Mouse (Mus musculus) thymus, adult 2 months (tissue): ENCODE results near the gene Zfp473. TPM values are rescaled to one million over a fixed set of nuclear protein-coding genes. Genes with fewer than 3 reads are reported as not detected.
"Not testable (repeated sequence)": the region's sequence is repeated elsewhere in the genome, so short reads cannot be mapped to it uniquely, and the experiment has no call there.

ENCODE experiments used
- DNase-seq: peaks from one replicate; pipeline ENCODE4 v3.0.0; 2021
- H3K27ac ChIP-seq: fragments of 200-500 bp; 2 replicates; pipeline ENCODE4 v1.5.1; 2012; ENCODE audit warnings: low read length, control low read depth; ENCODE audit not compliant: control insufficient read depth, insufficient read depth
- H3K27me3 ChIP-seq: fragments of 200-500 bp; 2 replicates; pipeline ENCODE4 v1.6.1; 2012; ENCODE audit warnings: mild to moderate bottlenecking, low read length, moderate library complexity, mixed read lengths; ENCODE audit not compliant: control insufficient read depth, insufficient read depth
- H3K36me3 ChIP-seq: fragments of 200-500 bp; 2 replicates; pipeline ENCODE4 v1.6.1; 2012; ENCODE audit warnings: mild to moderate bottlenecking, low read length, moderate library complexity; ENCODE audit not compliant: control insufficient read depth, insufficient read depth
- H3K4me1 ChIP-seq: fragments of 200-500 bp; replicated peaks from 2 replicates; pipeline ENCODE4 v1.6.1; 2012; ENCODE audit warnings: low read length; ENCODE audit not compliant: control insufficient read depth, insufficient read depth
- H3K4me3 ChIP-seq: fragments of 200-500 bp; 2 replicates; pipeline ENCODE4 v1.5.1; 2012; ENCODE audit warnings: mild to moderate bottlenecking, low read length, control low read depth, moderate library complexity; ENCODE audit not compliant: control insufficient read depth, insufficient read depth
- CTCF ChIP-seq: fragments of 200-500 bp; IDR thresholded peaks from 2 replicates; pipeline ENCODE4 v1.5.1; 2012; ENCODE audit warnings: mild to moderate bottlenecking, control low read depth, low read length, moderate library complexity, borderline replicate concordance; ENCODE audit not compliant: control insufficient read depth, poor library complexity, insufficient read depth; ENCODE audit errors: extremely low read depth
- POLR2A ChIP-seq: fragments of 200-500 bp; IDR thresholded peaks from 2 replicates; pipeline ENCODE4 v1.6.1; 2012; ENCODE audit warnings: mild to moderate bottlenecking, low read length, control low read depth, moderate library complexity; ENCODE audit not compliant: control insufficient read depth, poor library complexity, insufficient read depth; ENCODE audit errors: extremely low read depth
- WGBS: fragments of 180-500 bp; shearing (Covaris S2); methylation state at CpG from one replicate; pipeline ENCODE4 v1.1.7; 2018; 5-methylcytosine and 5-hydroxymethylcytosine counted together
- polyA plus RNA-seq: library from polyadenylated mRNA; depleted of rRNA; stranded (reverse); fragments of >200 nt; gene quantifications from 2 replicates; pipeline ENCODE4 v1.2.3, GENCODE M21; 2012; rRNA removed

The Zfp473 gene
- polyA plus RNA-seq = 1.1 TPM in 2 replicates

DNA sequence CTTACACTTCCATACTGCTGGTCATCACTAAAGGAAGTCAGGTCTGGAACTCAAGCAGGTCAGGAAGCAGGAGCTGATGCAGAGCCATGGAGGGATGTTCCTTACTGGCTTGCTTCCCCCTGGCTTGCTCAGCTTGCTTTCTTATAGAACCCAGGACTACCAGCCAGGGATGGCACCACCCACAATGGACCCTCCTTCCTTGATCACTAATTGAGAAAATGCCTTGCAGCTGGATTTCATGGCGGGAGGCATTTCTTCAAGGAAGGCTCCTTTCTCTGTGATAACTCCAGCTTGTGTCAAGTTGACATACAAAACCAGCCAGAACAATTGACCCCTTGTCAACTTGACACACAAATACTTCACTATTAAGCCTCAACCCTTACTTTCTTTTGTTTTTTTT lies at the start of gene Zfp473:
Gene Zfp473, minus strand, starts transcription at position 101 of the 400 bp plus-strand sequence.
- DNase-seq, H3K4me1 ChIP-seq, H3K27ac ChIP-seq, H3K4me3 ChIP-seq, H3K27me3 ChIP-seq: not testable (repeated sequence)
- WGBS = 100% methylated on average over 1 of the region's 1 CpGs
- H3K36me3 ChIP-seq = peaks cover 34% of the 10 kb centered on the region

DNA sequence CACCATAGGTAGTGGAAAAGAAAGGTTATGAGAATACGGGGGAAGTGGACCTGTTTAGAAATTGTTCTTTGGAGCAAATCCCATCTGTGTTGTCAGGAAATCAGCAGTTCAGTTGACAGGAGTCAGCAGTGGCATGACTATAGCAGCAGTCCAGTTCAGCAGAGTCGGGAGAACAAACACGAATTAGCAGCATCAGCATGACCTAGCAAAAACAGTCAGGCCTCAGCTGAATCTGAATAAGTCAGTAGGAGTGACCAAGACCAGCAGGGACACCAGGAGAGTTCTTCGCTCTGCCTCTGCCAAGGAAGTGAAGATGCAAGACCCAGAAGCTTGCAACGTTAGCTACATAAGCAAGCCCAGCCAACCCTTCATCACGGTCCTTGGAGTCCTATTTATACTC lies 41.9 kb upstream of the Zfp473 start:
- 80% methylated on average over 6 of the region's 6 CpGs for WGBS
- Histone ChIP-seq H3K4me1 (no peaks in the 10 kb centered on the region), H3K36me3 (no peaks in the 10 kb centered on the region), H3K27me3 (no peaks in the 10 kb centered on the region), H3K27ac (no peak overlapping the region), H3K4me3 (no peak overlapping the region)
- TF ChIP-seq POLR2A (no peak), CTCF (no peak)
- no peak for DNase-seq

DNA sequence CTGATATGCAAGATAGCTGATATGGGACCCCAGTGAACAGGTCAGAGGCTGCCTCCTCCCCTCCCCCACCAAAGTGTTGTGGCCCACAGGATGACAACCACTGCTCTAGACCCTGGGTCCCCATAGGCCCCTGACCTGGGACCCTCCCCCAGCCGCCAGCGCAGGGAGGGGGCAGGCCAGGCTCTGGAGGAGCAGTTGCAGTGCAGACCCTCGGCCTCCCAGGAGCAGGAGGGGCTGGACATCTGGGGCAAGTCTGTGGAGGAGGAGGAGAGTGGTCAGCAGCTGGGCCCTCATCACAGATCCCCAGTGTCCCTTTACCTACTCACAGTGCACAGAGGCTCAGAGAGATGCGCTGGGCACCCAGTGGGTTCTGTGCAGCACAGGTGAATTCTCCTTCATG lies 39.2 kb upstream of the Zfp473 start:
- no peak overlapping the region for H3K27ac ChIP-seq
- H3K4me1 ChIP-seq = no peaks in the 10 kb centered on the region
- 74% methylated on average over 4 of the region's 4 CpGs for WGBS
- H3K36me3 ChIP-seq = no peaks in the 10 kb centered on the region
- no peak for TF ChIP-seq CTCF
- TF ChIP-seq POLR2A = no peak
- H3K4me3 ChIP-seq = no peak overlapping the region
- H3K27me3 ChIP-seq = no peaks in the 10 kb centered on the region
- DNase-seq = no peak

DNA sequence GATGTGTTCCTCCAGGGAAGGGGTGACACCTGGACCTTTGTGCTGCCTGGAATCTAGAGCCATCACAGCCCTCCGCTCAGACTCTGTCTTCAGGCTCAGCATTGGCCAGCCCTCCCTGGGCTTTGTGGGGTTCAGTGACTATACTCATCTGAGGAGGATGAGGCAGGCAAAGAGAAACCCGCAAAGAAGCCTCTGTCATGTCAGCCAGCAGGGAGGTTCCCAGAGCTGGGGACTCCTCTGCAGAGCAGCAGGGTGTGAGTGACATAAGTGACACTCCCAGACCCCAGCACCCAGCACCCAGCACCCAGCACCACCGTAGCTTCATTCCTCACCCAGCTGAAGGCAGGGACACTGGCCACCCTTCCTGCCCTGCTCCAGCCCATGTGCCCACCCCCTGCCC lies 38.7 kb upstream of the Zfp473 start:
- WGBS = 80% methylated on average over 3 of the region's 3 CpGs
- Histone ChIP-seq H3K36me3 (no peaks in the 10 kb centered on the region), H3K4me1 (no peaks in the 10 kb centered on the region), H3K27ac (no peak overlapping the region), H3K4me3 (no peak overlapping the region), H3K27me3 (no peaks in the 10 kb centered on the region)
- no peak for DNase-seq
- TF ChIP-seq POLR2A (no peak), CTCF (no peak)

DNA sequence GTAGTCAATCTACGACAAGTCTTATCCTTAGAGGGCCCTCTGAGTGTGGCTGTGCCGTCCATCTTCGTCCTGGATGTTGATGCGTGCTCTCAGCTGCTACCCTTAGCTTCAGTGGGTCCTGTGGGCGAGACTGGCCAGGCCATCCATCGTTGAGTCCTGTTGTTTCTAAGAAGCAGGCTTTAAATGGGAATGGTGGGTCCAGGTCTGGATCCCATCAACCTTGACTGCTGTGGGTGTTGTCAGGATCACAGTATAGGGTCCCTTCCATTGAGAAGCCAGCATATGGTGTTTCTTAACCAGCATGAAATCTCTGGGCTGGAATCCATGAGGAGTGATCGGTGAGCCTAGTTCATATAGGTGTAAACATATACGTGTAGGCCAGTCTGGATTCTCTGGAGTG lies 29.3 kb upstream of the Zfp473 start:
- Histone ChIP-seq H3K4me1 (no peaks in the 10 kb centered on the region), H3K27ac (no peak overlapping the region), H3K4me3 (no peak overlapping the region), H3K36me3 (peaks cover 6% of the 10 kb centered on the region; the same call in 1 of the 2 replicates), H3K27me3 (no peaks in the 10 kb centered on the region)
- 94% methylated on average over 8 of the region's 8 CpGs for WGBS
- no peak for DNase-seq
- TF ChIP-seq CTCF = no peak

DNA sequence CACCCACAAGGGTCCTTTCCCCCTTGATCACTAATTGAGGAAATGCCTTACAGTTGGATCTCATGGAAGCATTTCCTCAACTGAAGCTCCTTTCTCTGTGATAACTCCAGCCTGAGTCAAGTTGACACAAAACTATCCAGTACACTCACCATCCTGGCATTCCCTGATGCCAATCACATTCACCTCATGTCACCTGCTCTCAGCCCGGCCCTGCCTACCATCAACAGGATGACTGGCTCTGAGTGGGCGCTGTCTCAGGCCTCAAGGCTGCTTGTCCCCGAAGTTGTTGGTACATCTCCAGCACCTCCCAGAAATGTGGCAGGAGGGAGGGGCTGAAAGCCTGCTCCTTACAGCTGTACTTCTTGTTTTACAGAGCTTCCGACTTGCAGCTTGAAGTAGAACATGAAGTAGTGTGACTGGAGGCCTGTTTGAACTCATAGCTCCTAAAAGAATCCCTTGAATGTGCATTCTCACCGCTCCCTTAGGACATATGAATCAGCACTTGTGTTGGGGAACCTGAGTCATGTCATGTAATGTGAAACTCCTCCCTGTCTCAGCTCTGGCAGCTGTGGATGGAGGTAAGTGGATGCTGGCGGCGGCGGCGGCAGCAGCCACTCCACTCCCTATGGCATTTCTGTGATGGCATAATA lies 26.1 kb upstream of the Zfp473 start:
- no peaks in the 10 kb centered on the region for H3K27me3 ChIP-seq
- H3K4me1 ChIP-seq = peaks cover 12% of the 10 kb centered on the region
- 91% methylated on average over 9 of the region's 9 CpGs for WGBS
- DNase-seq = no peak
- no peak for TF ChIP-seq POLR2A
- TF ChIP-seq CTCF = no peak
- no peak overlapping the region for H3K4me3 ChIP-seq
- H3K27ac ChIP-seq = no peak overlapping the region
- peaks cover 11% of the 10 kb centered on the region for H3K36me3 ChIP-seq

DNA sequence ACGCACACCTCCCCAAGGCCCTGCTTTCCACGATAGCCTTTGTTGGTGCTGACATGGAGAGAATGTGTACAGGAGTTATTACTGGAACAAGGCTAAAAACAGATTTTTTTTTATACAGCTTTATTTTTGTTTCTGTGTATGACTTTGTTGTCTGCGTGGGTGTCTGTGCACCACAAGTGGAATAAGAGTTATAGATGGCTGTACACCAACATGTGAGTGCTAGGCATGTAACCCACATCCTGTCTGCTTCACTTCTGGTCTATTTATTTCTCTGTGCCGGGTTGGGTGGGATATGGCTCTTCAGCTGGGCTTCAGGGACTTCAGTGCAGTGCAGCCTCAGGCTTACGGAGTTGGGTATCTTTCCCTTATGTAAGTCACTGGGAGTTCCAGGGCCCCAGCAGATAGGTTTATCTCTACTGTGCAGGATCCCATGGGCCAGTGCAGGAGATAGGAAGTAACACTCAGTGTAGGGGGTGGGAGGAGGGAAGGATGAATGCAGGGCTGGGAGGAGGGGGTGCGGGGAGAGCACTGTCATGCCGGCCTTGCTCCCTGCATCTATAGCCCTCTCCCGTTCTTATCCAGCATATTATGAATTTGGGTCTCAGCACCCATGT lies 21.8 kb upstream of the Zfp473 start:
- DNase-seq = peak; percentile 38
- peak overlapping the region; percentile 70; the same call in 1 of the 2 replicates for H3K27ac ChIP-seq
- TF ChIP-seq POLR2A (no peak), CTCF (no peak)
- no peaks in the 10 kb centered on the region for H3K27me3 ChIP-seq
- H3K4me3 ChIP-seq = no peak overlapping the region
- WGBS = 61% methylated on average over 8 of the region's 8 CpGs
- H3K4me1 ChIP-seq = peaks cover 16% of the 10 kb centered on the region
- H3K36me3 ChIP-seq = peaks cover 35% of the 10 kb centered on the region
